Mouse (Mus musculus) lung, embryonic 14.5 days (tissue): ENCODE data around the gene Sprr2k. TPM values are rescaled to one million over a fixed set of nuclear protein-coding genes. Genes with fewer than 3 reads are reported as not detected.
"Not testable (repeated sequence)": the region's sequence is repeated elsewhere in the genome, so short reads cannot be mapped to it uniquely, and the experiment has no call there.

Source experiments
- ATAC-seq: fragments of 200-750 bp; cut with Nextera tagmentation; 2 replicates; pipeline ENCODE4 v1.8.0; 2017; ENCODE audit warnings: mild to moderate bottlenecking, moderate TSS enrichment, moderate library complexity; ENCODE audit not compliant: insufficient read depth
- DNase-seq: peaks from one replicate; pipeline ENCODE4 v3.0.0-alpha.2; 2015
- H3K27ac ChIP-seq: fragments of 300-500 bp; sonication (generic); 2 replicates; pipeline ENCODE4 v1.5.1; 2014; ENCODE audit warnings: low read depth, mild to moderate bottlenecking, moderate library complexity
- H3K27me3 ChIP-seq: fragments of 300-500 bp; sonication (generic); 2 replicates; pipeline ENCODE4 v1.6.1; 2014; ENCODE audit warnings: low read length, control low read depth; ENCODE audit not compliant: insufficient read depth
- H3K36me3 ChIP-seq: fragments of 300-500 bp; sonication (generic); 2 replicates; pipeline ENCODE4 v1.6.1; 2014; ENCODE audit warnings: control low read depth; ENCODE audit not compliant: insufficient read depth
- H3K4me1 ChIP-seq: fragments of 300-500 bp; sonication (generic); 2 replicates; pipeline ENCODE4 v1.6.1; 2014; ENCODE audit warnings: antibody characterized with exemption, control low read depth; ENCODE audit not compliant: insufficient read depth
- H3K4me2 ChIP-seq: fragments of 300-500 bp; sonication (generic); 2 replicates; pipeline ENCODE4 v1.6.1; 2014; ENCODE audit warnings: mild to moderate bottlenecking
- H3K4me3 ChIP-seq: fragments of 300-500 bp; sonication (generic); 2 replicates; pipeline ENCODE4 v1.5.1; 2014; ENCODE audit warnings: low read depth, low read length
- H3K9ac ChIP-seq: fragments of 300-500 bp; sonication (generic); 2 replicates; pipeline ENCODE4 v1.6.1; 2014
- H3K9me3 ChIP-seq: fragments of 300-500 bp; sonication (generic); 2 replicates; pipeline ENCODE4 v1.6.1; 2016; ENCODE audit warnings: low read depth, low read length, control low read depth
- CTCF ChIP-seq: IDR thresholded peaks from 2 replicates; pipeline ENCODE4 v1.5.1; 2016; ENCODE audit warnings: antibody characterized with exemption, low read depth
- WGBS: fragments of 180-500 bp; shearing (Covaris S2); extraction: QIAGEN DNeasy Blood & Tissue Kit; methylation state at CpG from one replicate; pipeline ENCODE4 v1.1.7; 2014; 5-methylcytosine and 5-hydroxymethylcytosine counted together
- polyA plus RNA-seq: library from polyadenylated mRNA; unstranded; fragments of >200 nt; fragmentation: Nextera tagmentation; extraction: Ambion mirVana; gene quantifications from 2 replicates; pipeline ENCODE4 v1.2.1, GENCODE M21; 2014

Gene Sprr2k
- polyA plus RNA-seq, 1 experiment from 2014 or later, result not detected

GRCm38 (mm10) chr3:92455151-92455550 lies 22.8 kb downstream of the Sprr2k start:
- Histone ChIP-seq H3K27ac (no peak overlapping the region), H3K4me1 (no peaks in the 10 kb centered on the region), H3K9ac (no peak overlapping the region), H3K4me2 (no peak overlapping the region), H3K9me3 (no peaks in the 10 kb centered on the region), H3K4me3 (no peak overlapping the region), H3K27me3 (no peaks in the 10 kb centered on the region), H3K36me3 (no peaks in the 10 kb centered on the region)
- DNase-seq (no peak), ATAC-seq (no peak)
- 64% methylated on average over 5 of the region's 5 CpGs for WGBS
- no peak for TF ChIP-seq CTCF

- Histone ChIP-seq H3K27me3 (no peaks in the 10 kb centered on the region), H3K9ac (no peak within 1 kb of the TSS), H3K9me3 (no peaks in the 10 kb centered on the region), H3K27ac (no peak within 1 kb of the TSS), H3K4me2 (no peak within 1 kb of the TSS), H3K4me3 (no peak within 1 kb of the TSS), H3K36me3 (no peaks in the 10 kb centered on the region), H3K4me1 (no peaks in the 10 kb centered on the region)
- 61% methylated on average over 2 of the region's 2 CpGs for WGBS
- DNase-seq, result no peak
- ATAC-seq, result no peak
- no peak for TF ChIP-seq CTCF
These were observed 26.2 kb downstream of the Sprr2k start, which contains the start of gene Sprr3 for GRCm38 (mm10) chr3:92458620-92459019. Sprr3 (minus strand) TSS chr3:92458720.

GRCm38 (mm10) chr3:92466576-92466975 lies 34.2 kb downstream of the Sprr2k start:
- no peak overlapping the region for H3K4me2 ChIP-seq
- H3K4me1 ChIP-seq, result no peaks in the 10 kb centered on the region
- ATAC-seq (no peak), DNase-seq (no peak)
- no peaks in the 10 kb centered on the region for H3K9me3 ChIP-seq
- H3K27me3 ChIP-seq, result no peaks in the 10 kb centered on the region
- no peak overlapping the region for H3K4me3 ChIP-seq
- 45% methylated on average over 1 of the region's 1 CpGs for WGBS
- no peak overlapping the region for H3K9ac ChIP-seq
- no peak for TF ChIP-seq CTCF
- no peak overlapping the region for H3K27ac ChIP-seq
- H3K36me3 ChIP-seq, result no peaks in the 10 kb centered on the region

- ATAC-seq, result no peak
- Histone ChIP-seq H3K4me3 (no peak overlapping the region), H3K9ac (no peak overlapping the region), H3K4me1 (no peaks in the 10 kb centered on the region), H3K36me3 (no peaks in the 10 kb centered on the region), H3K9me3 (no peaks in the 10 kb centered on the region), H3K27me3 (no peaks in the 10 kb centered on the region), H3K27ac (no peak overlapping the region), H3K4me2 (no peak overlapping the region)
- TF ChIP-seq CTCF, result no peak
- DNase-seq, result no peak
These were observed 35.0 kb downstream of the Sprr2k start for GRCm38 (mm10) chr3:92467424-92467823.

GRCm38 (mm10) chr3:92470111-92470510 lies 37.7 kb downstream of the Sprr2k start:
- H3K36me3 ChIP-seq, result no peaks in the 10 kb centered on the region
- no peak overlapping the region for H3K4me2 ChIP-seq
- TF ChIP-seq CTCF, result no peak
- no peaks in the 10 kb centered on the region for H3K4me1 ChIP-seq
- no peak overlapping the region for H3K27ac ChIP-seq
- ATAC-seq, result no peak
- H3K4me3 ChIP-seq, result no peak overlapping the region
- 76% methylated on average over 2 of the region's 2 CpGs for WGBS
- H3K9ac ChIP-seq, result no peak overlapping the region
- DNase-seq, result no peak
- no peaks in the 10 kb centered on the region for H3K27me3 ChIP-seq
- H3K9me3 ChIP-seq, result no peaks in the 10 kb centered on the region

GRCm38 (mm10) chr3:92481249-92481648 lies 48.9 kb downstream of the Sprr2k start:
- H3K27ac ChIP-seq, H3K4me3 ChIP-seq, H3K36me3 ChIP-seq, ATAC-seq, DNase-seq, H3K4me1 ChIP-seq, H3K27me3 ChIP-seq, H3K9ac ChIP-seq, H3K9me3 ChIP-seq, H3K4me2 ChIP-seq: not testable (repeated sequence)
- peak; percentile 47 for TF ChIP-seq CTCF

Other genes starting within 250 kb of the Sprr2k start
- gene Sprr2a1, start 216.8 kb upstream of the Sprr2k start, polyA plus RNA-seq, result not detected in 2 replicates
- gene Sprr2a2, start 216.7 kb upstream of the Sprr2k start, polyA plus RNA-seq, result 1.0 and 1.3 TPM in 2 replicates
- not detected in 2 replicates for gene Sprr2a3, start 147.2 kb upstream of the Sprr2k start, polyA plus RNA-seq
- gene Sprr2b, start 116.0 kb upstream of the Sprr2k start, polyA plus RNA-seq, result not detected in 2 replicates
- not detected in 2 replicates for gene Sprr2d, start 93.4 kb upstream of the Sprr2k start, polyA plus RNA-seq
- gene Sprr2e, start 80.4 kb upstream of the Sprr2k start, polyA plus RNA-seq, result not detected in 2 replicates
- gene Sprr2f, start 67.4 kb upstream of the Sprr2k start, polyA plus RNA-seq, result not detected in 2 replicates
- gene Sprr2h, start 46.9 kb upstream of the Sprr2k start, polyA plus RNA-seq, result not detected in 2 replicates
- gene Sprr2i, start 24.6 kb upstream of the Sprr2k start, polyA plus RNA-seq, result not detected in 2 replicates
- gene Sprr2j-ps, start 14.5 kb upstream of the Sprr2k start, polyA plus RNA-seq, result not detected in 2 replicates
- 7.7 and 7.9 TPM in 2 replicates for gene Gm9774, start 3.2 kb upstream of the Sprr2k start, polyA plus RNA-seq
- gene Sprr1b, start 6.2 kb downstream of the Sprr2k start, polyA plus RNA-seq, result not detected in 2 replicates
- not detected in 2 replicates for gene Sprr3, start 26.1 kb downstream of the Sprr2k start, polyA plus RNA-seq
- gene Sprr1a, start 53.3 kb downstream of the Sprr2k start, polyA plus RNA-seq, result not detected in 2 replicates
- not detected in 2 replicates for gene Sprr4, start 67.9 kb downstream of the Sprr2k start, polyA plus RNA-seq
- not detected in 2 replicates for gene 2310046K23Rik, start 101.9 kb downstream of the Sprr2k start, polyA plus RNA-seq
- gene Ivl, start 141.2 kb downstream of the Sprr2k start, polyA plus RNA-seq, result 0.18 TPM in 1 of 2 replicates, not detected in the other
- not detected in 2 replicates for gene Smcp, start 156.4 kb downstream of the Sprr2k start, polyA plus RNA-seq
- gene 2210017I01Rik, start 174.9 kb downstream of the Sprr2k start, polyA plus RNA-seq, result not detected in 2 replicates
- not detected in 2 replicates for gene Lce6a, start 189.1 kb downstream of the Sprr2k start, polyA plus RNA-seq
- gene Lce1a1, start 215.7 kb downstream of the Sprr2k start, polyA plus RNA-seq, result not detected in 2 replicates
- gene Lce1b, start 224.3 kb downstream of the Sprr2k start, polyA plus RNA-seq, result not detected in 2 replicates
- not detected in 2 replicates for gene Lce1a2, start 237.7 kb downstream of the Sprr2k start, polyA plus RNA-seq
- not detected in 2 replicates for gene Lce1c, start 246.7 kb downstream of the Sprr2k start, polyA plus RNA-seq